Mouse (Mus musculus) ovary, postnatal 36 days (tissue): ENCODE results near the gene Cacnb4.

ENCODE experiments used
- DNase-seq: peaks from one replicate; pipeline ENCODE4 v3.0.0; 2022; ENCODE audit warnings: low spot score, mixed read lengths

The Cacnb4 gene

DNA sequence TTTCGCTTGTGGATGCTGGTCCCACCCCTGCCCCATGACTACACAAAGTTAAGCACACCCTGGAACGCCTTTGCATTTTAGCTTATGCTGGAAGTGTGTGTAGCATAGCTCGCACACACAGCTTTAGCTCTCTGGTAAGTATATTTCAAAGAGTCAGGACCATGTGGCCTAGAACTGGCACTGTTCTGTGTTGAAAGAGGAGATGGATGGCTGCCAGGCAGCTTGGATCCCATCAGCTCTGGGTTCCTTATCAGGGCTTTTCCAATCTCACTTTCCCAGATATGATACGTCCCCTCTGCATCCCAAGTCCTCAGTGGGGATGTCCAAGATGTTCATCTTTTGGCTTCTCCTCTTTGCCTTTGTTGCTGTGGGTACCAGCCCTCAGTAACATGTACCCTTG lies 157.9 kb downstream of the Cacnb4 start:
- no peak for DNase-seq

DNA sequence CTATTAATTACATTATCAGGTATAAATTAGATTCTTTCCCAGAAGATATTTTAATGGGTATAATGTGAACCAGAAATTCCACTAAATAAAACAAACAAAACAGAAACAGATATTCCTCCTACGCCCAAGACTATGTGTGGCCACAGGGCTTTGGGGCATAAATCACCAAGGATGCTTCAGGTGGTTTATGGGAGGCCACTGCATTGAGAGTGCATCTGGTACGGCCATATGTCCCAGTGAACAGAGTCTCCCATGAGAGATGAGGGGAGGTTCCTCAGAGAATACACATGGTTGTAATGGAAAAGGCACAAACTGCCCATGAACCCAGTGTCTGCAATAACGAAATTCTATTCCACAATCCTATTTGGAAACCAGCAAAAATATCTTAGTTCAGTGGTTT lies 160.1 kb downstream of the Cacnb4 start:
- no peak for DNase-seq

DNA sequence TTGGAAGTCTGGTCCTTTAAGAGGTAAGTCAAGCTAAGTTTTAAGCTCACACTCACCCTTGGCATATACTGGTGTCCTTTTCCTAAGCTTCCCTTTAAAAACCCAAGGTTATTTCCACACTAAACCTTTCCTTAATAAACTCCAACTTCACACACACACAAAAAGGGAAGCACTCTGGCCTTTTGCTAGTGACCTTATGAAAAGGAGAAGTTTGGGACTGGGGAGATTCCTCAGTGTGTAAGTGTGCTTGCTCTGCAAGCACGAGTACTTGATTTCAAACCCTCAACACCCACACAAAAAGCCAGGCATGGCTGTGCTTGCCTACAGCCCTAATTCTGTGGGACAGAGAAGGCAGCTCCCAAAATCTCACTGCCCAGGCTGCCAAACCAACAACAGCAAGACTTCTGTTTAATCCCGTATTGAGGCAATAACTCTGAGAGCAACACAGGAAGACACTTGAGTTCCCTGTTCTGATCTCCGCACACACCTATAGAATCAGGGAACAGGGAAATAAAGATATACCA lies 163.7 kb downstream of the Cacnb4 start:
- no peak for DNase-seq

DNA sequence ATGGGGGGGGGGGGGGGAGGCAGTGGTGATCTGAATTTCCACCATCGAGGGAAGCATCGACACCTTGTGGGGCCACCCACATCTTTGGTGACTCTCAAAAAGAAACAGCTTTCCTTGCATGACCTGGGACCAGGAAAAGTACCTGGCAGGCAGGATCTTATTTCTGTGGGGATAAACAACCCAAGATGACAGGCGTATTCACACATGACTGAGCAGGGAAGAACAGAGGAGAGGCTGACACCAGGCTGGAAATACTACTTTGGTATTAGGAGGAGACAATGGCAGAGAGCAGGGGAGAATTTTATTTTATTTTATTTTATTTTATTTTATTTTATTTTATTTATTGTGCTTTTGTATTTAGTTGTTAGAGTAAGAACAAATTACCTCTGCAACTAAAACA lies 164.4 kb downstream of the Cacnb4 start:
- DNase-seq, result no peak

DNA sequence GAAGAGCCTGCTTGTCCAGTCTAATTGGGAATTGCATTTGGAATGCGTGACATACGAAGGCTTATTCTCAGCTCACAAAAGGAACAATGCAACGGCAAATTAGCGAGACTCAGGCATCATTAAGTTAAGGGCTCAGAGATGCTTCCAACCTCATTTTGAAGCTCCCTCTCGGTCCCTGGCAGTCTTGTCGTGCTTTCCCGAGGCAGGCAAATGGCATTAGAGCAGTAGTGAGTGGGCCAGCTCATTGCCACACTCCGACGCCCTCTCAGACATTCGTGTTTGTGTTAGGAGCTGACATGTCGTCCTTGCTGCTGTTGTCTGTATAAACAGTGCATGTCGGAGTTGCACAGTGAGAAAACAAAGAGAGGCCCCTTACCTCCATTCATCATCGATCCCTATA lies 164.8 kb downstream of the Cacnb4 start:
- DNase-seq, result no peak

DNA sequence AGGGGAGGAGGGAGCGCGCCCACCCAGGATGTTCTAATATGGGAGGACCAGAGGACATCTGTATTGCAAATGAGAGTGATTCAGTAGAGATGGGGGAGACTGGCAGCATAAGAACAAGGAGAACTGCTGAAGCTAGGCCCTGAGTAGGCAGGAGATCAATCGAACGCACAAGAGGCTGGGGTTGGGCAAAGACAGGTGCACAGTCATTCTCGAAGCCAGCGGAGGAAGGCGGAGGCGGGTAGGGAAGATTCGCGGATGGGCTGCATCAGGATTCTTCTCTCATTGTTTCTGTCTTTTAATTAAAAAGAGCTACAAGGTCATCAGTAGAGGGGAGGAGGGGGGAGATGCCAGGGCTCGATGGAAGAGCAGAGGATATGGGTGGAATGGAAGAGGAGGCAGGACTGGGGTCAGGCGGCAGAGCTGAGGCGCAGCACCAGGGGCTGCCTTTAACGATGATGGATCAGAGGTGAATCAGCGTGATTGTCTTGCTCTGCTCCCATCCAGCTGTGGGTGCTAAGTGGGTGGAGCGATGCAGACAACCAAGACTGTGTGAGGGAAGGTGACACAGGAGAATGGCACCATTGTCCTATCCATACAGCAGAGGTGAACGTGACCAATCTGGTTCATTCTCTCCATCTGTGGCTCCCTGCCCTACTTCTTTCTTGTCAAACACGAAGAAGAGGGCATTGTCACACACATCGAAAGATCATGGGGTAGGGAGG lies 166.7 kb downstream of the Cacnb4 start:
- no peak for DNase-seq

DNA sequence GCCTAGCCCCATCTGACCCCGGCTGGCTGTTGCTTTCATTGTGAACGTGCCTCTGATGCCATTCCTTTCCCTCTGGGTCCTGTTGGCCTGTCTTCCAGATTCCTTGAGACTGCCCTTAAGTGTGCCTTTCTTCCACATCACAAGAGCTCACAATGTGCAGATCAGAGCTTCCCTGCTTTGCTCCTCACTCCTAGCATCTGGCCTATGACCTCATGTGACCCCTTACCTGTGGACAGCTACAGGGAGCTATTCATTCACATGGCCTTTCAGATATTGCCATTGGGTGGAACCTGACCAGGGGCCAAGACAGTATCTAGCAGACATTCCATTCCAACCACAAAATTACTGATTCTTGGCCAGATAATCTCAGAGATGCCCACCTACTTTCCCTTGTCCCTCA lies 171.5 kb downstream of the Cacnb4 start:
- no peak for DNase-seq

DNA sequence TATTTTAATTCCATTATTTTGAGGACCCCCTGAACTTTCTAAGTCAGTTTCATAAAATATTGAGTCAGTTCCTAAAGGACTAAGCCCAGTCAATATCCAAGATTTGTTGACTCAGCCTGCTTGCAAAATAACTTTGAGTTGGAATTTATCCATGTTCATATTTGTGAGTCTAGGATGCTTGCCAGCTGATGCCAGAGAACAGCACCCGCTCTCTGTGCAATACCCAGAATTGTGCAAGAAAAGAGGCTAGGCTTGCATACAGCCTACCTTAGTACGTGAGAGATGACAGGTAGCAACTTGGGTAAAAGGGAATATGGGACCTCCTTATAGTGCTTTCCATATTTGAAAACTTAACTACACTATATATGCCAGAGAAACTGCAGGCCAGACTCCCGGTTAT lies 171.9 kb downstream of the Cacnb4 start:
- no peak for DNase-seq

DNA sequence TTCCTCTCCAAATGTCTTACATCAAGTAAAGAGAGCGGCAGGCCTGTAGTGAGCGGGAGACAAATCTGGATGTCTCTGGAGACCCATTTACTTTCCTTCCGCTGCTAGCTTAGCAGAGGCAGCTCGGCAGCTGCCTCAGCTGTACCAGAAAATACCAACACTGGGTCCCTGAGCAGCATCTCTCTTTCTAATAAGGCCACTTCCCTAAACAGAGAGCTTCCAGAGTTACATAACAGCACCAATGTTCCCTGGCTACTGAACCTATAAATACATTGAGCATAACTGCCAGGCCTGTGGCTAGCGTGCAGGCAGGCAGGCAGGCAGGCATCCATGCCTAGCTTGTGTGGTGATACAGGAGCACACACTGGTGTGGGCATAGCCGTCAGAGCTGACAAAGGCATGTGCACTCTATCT lies 176.8 kb downstream of the Cacnb4 start:
- DNase-seq, result no peak

DNA sequence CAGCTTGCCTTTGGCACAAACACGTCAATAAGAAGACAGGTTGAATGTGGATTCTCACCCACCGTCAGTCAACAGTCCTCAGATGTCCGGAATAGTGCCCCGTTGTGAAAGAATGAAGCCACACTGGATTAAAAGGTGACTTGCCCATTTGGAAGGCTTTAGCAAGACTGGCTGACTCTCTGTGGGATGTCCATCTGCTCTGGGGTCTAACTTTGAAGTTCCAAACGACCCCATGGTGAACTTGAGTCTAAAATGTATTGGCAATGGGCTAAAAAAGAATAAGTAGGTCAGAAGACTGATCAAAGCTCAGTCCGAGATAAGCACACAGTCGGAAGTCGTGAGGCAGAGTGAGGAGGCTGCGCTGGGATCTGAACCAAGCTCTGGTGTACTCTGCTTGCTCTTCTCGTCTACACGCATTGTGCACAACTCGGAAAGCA lies 177.5 kb downstream of the Cacnb4 start:
- no peak for DNase-seq

DNA sequence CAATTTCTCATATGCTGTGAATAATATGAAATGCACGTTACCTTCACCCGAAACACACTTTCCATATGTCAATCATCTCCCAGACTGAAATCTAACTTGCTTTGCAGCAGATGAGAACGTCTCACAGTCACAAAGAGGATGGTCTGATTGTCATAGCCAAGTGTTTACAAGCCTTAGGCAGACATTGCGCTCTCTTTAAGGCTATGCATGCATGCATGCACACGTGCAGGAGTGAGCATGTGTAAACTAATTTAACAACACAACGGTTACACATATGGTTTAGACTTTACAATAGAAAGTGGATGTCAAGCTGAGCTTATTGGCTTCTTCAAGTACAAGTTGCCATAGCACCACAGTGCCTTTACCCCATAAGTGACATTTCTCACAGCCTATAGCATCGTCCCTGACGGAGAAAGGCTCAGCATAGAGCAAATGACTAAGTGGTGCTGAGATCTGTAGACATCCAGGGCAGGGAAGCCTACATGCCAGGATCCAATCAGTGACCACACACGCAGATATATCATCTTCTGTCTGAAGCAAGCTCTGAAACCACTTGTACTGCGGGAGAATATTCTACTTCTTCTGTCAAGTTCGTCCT lies 181.4 kb downstream of the Cacnb4 start:
- DNase-seq, result no peak

DNA sequence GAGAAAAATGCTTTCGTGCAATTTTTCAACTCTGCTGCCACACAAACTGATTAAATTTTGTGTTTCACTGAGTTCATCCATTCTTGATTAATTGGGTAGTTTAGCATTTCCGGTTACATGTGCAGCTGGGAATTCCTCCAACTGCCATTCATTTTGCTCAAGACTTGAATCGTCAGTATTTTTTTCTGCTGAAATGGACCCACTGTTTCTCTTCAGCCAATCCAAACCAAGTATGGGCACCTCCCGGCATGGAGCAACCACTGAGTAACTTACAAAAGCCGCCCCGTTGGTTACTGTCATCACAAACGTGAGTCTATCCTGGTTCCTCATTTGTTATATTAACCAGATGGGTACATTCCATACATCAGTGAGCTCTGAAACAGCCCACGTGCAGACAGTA lies 182.4 kb downstream of the Cacnb4 start:
- DNase-seq, result no peak

DNA sequence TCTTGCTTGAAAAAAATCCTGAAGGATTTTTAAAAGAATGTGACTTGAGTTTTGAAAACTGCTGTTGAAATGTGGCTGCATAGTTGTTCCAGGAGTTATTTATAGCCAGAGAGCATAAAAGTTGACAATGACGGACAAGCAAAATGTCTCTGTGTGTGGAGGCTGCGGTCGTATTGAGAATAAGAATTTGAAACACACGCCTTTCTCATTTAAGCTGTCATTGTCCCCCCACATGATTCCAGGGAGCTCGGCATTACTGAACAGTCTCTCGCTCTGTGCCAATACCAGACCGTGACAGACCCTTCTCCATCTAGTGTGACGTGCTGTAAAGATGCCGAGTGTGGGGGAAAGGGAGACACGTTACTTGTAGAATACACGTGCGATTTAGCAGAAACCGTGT lies 183.8 kb downstream of the Cacnb4 start:
- DNase-seq, result no peak

DNA sequence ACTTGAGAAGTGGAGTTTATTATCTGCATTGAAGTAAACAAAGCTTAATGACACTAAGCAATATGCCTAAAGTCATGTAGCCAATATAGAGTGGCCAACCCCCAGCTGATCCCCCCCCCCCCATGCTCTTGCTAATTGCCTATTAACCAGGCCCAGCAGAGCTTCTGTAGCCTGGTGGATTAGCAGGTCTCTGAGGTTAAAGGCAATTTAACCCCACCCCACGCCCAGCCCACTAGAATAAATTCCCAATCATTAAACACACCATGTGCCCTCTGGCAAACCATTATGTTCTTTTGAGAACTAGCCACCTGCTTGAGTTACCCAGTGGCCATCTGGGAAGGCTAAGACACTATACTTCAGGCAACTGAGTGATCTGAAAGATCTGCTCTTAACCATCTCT lies 186.8 kb downstream of the Cacnb4 start:
- DNase-seq, result no peak

DNA sequence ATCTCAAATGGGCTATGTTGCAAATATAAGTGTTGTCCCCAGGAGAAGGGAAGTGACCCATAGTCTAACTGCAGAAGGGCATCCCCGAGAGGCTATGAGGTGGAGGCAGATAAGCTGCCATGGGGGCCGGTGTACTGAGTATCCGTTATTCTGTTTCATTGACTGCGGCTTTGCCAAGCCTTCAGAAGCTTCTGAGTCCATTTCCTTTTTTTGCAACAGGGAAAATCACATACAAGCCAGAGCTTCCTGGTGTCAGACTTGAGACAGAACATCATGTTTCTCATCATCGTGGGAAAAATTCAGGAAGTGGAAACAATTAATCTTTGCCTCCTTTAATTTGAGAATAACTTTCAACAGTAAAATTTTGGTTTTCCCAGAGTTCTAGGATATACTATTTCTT lies 193.1 kb downstream of the Cacnb4 start:
- no peak for DNase-seq

DNA sequence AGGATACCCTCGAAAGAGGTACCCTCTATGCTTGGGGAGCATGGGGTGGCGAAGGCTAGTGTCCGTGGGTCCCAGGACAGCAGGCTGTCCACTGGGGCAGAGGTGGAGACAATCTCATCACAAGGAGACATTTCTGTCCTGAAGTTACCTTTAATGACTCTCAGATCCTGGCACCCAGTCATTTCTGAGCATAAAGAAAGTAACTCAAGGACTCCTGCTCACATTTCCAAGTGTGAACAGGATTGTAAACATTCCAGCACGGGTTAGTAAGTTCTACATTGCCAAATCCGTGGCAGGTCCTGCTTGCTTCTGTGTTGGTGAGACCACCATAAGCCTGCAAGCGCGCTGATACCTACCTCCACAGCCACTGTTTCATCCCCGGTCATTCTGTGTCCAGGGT lies 196.2 kb downstream of the Cacnb4 start:
- DNase-seq, result no peak

DNA sequence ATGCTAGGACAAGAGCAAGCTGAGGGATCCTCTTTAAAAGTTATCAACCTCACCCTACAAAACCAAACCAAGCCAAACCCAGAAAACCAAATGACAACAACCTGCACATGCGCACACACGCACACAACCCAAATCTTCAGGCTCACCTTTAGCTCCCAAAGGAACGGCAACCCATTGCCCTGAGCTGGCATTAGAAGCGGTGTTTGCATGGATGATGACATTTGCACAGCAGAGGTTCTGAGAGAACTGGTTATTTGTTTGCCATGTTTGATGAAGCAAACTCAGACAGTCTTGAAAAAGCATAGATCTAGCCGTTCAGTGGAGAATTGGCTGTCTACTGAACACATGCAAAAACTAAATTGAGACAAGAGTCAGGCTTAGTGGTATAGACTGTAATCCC lies 198.1 kb downstream of the Cacnb4 start:
- DNase-seq, result no peak

DNA sequence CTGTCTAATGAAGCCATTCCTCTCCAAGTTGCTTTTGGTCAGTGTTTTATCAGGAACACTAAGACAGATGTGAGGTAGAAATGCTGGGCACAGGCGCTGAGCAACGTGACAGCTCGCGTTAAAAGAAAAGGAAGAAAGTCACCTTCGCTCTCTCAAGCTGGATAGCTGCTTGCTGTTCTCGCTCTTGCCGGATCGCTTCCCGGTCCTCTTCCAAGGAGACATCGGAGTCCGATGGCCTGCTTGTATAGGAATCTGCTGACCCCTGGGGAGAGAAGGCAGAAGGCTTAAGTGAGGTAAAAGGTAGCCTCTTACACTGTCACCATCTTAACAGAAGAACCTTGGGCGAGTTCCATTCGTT lies 199.1 kb downstream of the Cacnb4 start:
- no peak for DNase-seq

DNA sequence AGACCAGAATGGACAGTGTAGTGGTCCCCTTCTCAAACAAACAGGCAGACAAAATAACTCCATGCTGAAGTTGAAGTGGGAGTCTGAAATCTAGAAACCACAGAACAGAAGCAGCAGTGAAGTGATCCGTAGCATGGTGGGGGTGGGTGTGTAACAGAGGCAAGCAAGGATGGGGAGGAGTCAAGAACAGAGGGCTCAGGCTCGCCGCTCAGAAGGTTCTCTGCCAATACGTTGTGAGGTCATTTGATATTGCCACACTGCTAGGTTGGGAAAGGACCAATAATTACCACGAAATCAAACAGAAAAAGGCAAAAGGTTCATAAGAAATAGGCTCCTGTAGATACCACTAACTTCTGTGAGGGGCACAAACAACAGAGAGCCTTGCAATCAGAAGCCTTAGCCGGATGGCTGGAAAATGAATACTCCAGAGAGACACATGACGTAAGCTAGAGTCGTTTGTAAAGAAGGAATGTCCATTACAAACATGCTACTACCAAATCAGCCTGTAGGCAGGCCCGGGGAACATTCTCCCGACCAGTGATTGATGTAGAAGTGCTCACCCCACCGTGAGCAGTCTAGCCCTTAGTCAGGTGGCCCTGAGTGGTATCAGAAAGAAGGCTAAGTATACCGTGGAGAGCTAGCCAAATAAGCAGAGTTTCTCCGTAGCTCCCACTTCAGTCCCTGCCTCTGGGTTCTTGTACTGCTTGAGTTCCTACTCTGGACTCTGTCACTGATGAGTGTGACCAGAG lies 199.7 kb downstream of the Cacnb4 start:
- no peak for DNase-seq

DNA sequence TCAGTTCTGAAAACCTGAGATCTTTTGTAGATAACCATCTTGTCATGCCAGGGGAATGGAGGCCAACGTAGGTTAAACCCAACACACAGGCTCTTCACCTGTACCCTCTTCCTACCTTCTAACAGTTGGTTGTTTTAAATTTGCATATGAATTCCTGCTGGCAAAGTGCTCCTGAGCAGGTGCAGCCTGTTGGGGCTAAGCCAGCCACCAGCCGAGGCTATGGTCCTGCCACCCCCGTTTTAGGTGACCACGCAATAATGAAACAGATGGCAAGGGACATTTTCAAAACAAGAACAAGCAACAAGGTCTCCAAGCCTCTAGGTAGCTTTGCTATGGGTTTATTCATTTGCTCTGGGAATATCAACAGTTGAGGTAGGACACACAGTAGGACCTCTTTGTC lies 200.8 kb downstream of the Cacnb4 start:
- DNase-seq, result no peak

DNA sequence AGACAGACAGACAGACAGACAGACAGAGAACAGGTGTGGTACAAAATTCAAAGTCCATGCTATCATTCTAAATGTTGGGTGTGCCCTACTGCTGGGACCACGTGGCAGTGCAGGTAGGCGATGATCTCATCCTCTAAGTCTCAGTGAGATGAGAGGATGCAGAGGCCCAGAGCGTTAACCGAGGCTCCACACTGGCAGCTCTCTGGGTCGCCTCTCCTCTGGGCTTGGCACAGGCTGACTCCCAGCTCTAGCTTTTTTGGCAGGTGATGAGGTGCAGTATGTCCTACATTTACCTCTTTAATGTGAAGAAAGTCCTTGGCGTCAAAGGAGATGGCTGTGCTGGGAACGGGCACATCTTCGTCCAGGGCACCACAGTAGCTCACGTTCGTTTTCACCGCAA lies 202.1 kb downstream of the Cacnb4 start:
- DNase-seq, result no peak

DNA sequence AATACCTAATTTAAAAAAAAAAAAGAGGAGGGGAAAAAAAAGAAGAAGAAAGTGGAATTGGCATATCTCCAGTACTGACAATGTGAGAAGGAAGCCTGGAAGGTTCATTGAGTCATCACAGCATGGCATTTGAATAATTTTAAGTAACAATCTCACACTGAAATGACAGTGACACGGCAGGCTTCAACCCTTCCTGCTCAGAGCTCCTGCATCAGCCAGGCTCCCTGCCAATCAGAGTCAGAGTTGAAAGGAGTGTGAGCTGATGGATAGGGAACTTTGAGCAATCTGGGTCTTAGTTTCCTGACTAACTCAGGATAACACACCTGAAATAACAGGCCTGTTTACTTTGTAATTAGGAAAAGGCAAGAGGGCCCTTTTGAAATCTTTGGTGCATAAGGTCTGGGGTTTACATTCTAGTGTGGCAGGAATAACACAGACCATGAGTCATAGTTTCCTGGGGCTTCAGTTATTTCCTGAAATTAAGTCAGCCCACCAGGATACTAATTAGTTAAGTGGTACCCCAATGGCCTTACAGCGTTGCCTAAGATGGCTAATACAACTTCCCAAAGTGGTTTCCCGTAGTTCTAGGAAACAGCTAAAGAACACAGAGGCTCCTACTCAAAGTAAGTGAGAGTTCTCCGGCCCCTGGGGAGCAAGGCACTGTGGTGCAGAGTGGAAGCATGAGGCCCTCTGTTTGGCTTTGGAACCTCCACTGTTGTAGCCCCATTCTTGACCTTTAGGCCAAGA lies 204.9 kb downstream of the Cacnb4 start:
- DNase-seq, result no peak
